Mouse (Mus musculus) CH12.LX (cell line): Measurements from ENCODE around the gene Txn2. TPM values are rescaled to one million over a fixed set of nuclear protein-coding genes. Genes with fewer than 3 reads are reported as not detected.

ENCODE experiments used
- DNase-seq: peaks from one replicate; pipeline ENCODE4 v3.0.0-alpha.2; 2013; ENCODE audit errors: extremely low read depth
- H3K27ac ChIP-seq: 2 replicates; pipeline ENCODE4 v1.5.1; 2012; ENCODE audit warnings: low read depth, mild to moderate bottlenecking, control low read depth, moderate library complexity; ENCODE audit not compliant: insufficient read depth
- H3K27me3 ChIP-seq: replicated peaks from 2 replicates; pipeline ENCODE3; 2012; ENCODE audit warnings: inconsistent platforms
- H3K36me3 ChIP-seq, 2 experiments: replicated peaks in 1 of 2; 2 replicates each; pipeline versions ENCODE3 to v1.6.1; 2012; ENCODE audit warnings: inconsistent platforms in 1 of 2, low read length in 1 of 2, mild to moderate bottlenecking in 1 of 2, mixed read lengths in 1 of 2, moderate library complexity in 1 of 2; ENCODE audit not compliant: control insufficient read depth in 1 of 2, insufficient read depth in 1 of 2
- H3K4me1 ChIP-seq, 2 experiments: 2 replicates each; pipeline ENCODE4 v1.6.1; 2012; ENCODE audit warnings: inconsistent platforms in 1 of 2, moderate library complexity in 1 of 2; ENCODE audit not compliant: insufficient read depth in 2 of 2, control insufficient read depth in 1 of 2
- H3K4me2 ChIP-seq: 2 replicates; pipeline ENCODE4 v1.6.1; 2012; ENCODE audit warnings: low read depth, mild to moderate bottlenecking, control low read depth; ENCODE audit not compliant: poor library complexity, insufficient read depth, severe bottlenecking
- H3K4me3 ChIP-seq, 3 experiments: fragments of 150-350 bp in 1 of 3; sonication (generic) in 1 of 3; replicated peaks in 1 of 3; 2 replicates each; pipeline versions ENCODE3 to v1.5.1; 2011 to 2012; ENCODE audit warnings: low read depth in 2 of 3, low read length in 2 of 3, mild to moderate bottlenecking in 2 of 3, moderate library complexity in 2 of 3, control low read depth in 1 of 3, improper control_type of control experiment in 1 of 3, inconsistent platforms in 1 of 3, mixed read lengths in 1 of 3; ENCODE audit not compliant: poor library complexity in 1 of 3
- H3K79me2 ChIP-seq: replicated peaks from 2 replicates; pipeline ENCODE4 v1.6.1; 2012; ENCODE audit warnings: mild to moderate bottlenecking, moderate library complexity; ENCODE audit not compliant: control insufficient read depth, poor library complexity, insufficient read depth, severe bottlenecking; ENCODE audit errors: extremely low read depth
- H3K9ac ChIP-seq: 2 replicates; pipeline ENCODE4 v1.6.1; 2012; ENCODE audit warnings: low read depth, mild to moderate bottlenecking, control low read depth, moderate library complexity; ENCODE audit not compliant: insufficient read depth
- H3K9me3 ChIP-seq: replicated peaks from 2 replicates; pipeline ENCODE3; 2012; ENCODE audit warnings: low read length, inconsistent platforms, mixed read lengths
- CHD1 ChIP-seq: IDR thresholded peaks from 2 replicates; pipeline ENCODE4 v1.6.1; 2012; ENCODE audit warnings: low read depth, low read length, improper control_type of control experiment, inconsistent platforms
- ELF1 ChIP-seq: IDR thresholded peaks from 2 replicates; pipeline ENCODE4 v1.6.1; 2014; ENCODE audit warnings: low read depth, mild to moderate bottlenecking, inconsistent platforms, low read length, improper control_type of control experiment
- ETS1 ChIP-seq: conservative IDR thresholded peaks from 2 replicates; pipeline ENCODE4 v1.6.1; 2012; ENCODE audit warnings: low read depth, mild to moderate bottlenecking, inconsistent platforms, low read length, improper control_type of control experiment, moderate library complexity
- GABPA ChIP-seq: IDR thresholded peaks from 2 replicates; pipeline ENCODE4 v1.6.1; 2012; ENCODE audit warnings: low read depth, low read length, improper control_type of control experiment, inconsistent platforms; ENCODE audit not compliant: insufficient replicate concordance
- HCFC1 ChIP-seq: IDR thresholded peaks from 2 replicates; pipeline ENCODE4 v1.6.1; 2012; ENCODE audit warnings: low read depth, mild to moderate bottlenecking, inconsistent platforms, low read length, improper control_type of control experiment
- JUN ChIP-seq: IDR thresholded peaks from 2 replicates; pipeline ENCODE4 v1.6.1; 2011; ENCODE audit warnings: low read depth, mild to moderate bottlenecking, low read length, improper control_type of control experiment, moderate library complexity; ENCODE audit not compliant: insufficient read depth
- MXI1 ChIP-seq: IDR thresholded peaks from 2 replicates; pipeline ENCODE4 v1.6.1; 2011; ENCODE audit warnings: mild to moderate bottlenecking, low read depth, low read length, improper control_type of control experiment
- NRF1 ChIP-seq: IDR thresholded peaks from 2 replicates; pipeline ENCODE4 v1.6.1; 2014; ENCODE audit warnings: low read depth, mild to moderate bottlenecking, inconsistent platforms, low read length, improper control_type of control experiment, moderate library complexity
- PAX5 ChIP-seq: IDR thresholded peaks from 2 replicates; pipeline ENCODE4 v1.6.1; 2012; ENCODE audit warnings: low read length, inconsistent platforms, mixed read lengths
- POLR2AphosphoS2 ChIP-seq: IDR thresholded peaks from 2 replicates; pipeline ENCODE4 v1.6.1; 2011; ENCODE audit warnings: low read depth, low read length, improper control_type of control experiment
- RCOR1 ChIP-seq: conservative IDR thresholded peaks from 2 replicates; pipeline ENCODE4 v1.6.1; 2012; ENCODE audit warnings: low read depth, mild to moderate bottlenecking, inconsistent platforms, low read length, improper control_type of control experiment
- SIN3A ChIP-seq: IDR thresholded peaks from 2 replicates; pipeline ENCODE4 v1.6.1; 2012; ENCODE audit warnings: low read length, improper control_type of control experiment, inconsistent platforms
- SMC3 ChIP-seq: IDR thresholded peaks from 2 replicates; pipeline ENCODE4 v1.6.1; 2011; ENCODE audit warnings: low read depth, low read length, improper control_type of control experiment
- ZNF384 ChIP-seq: IDR thresholded peaks from 2 replicates; pipeline ENCODE4 v1.6.1; 2012; ENCODE audit warnings: low read depth, low read length, improper control_type of control experiment, inconsistent platforms
- dilution Hi-C: fragments of 300-500 bp; cut with MboI; formaldehyde crosslinking; loops from 2 replicates; pipeline ENCODE4 v1.14.3; 2020; ENCODE audit warnings: low sequenced_read_pairs; ENCODE audit not compliant: extremely low pct_unique_long_range_greater_than_20kb, extremely low pct_ligation_motif_present
- in situ Hi-C: fragments of 300-500 bp; cut with MboI; formaldehyde crosslinking; loops from 3 replicates; pipeline ENCODE4 v1.14.3; 2019; ENCODE audit warnings: low sequenced_read_pairs, low pct_ligation_motif_present, low pct_unique_long_range_greater_than_20kb, mixed read lengths
- polyA plus RNA-seq: library from polyadenylated mRNA; unstranded; fragments of >175 nt; gene quantifications from 2 replicates; pipeline ENCODE4 v1.2.1, GENCODE M21; 2012; ENCODE audit warnings: low read depth; ENCODE audit not compliant: insufficient read length
- total RNA-seq, 2 experiments: library from RNA; depleted of rRNA; stranded (reverse); fragments of 300-350 nt in 1 of 2; fragments of >200 nt in 1 of 2; gene quantifications; 2 replicates each; pipeline ENCODE4 v1.2.3; 2012 to 2014

Txn2 gene
- total and polyA plus RNA-seq, 3 experiments: 22.4 to 209 (median 105) TPM

DNA sequence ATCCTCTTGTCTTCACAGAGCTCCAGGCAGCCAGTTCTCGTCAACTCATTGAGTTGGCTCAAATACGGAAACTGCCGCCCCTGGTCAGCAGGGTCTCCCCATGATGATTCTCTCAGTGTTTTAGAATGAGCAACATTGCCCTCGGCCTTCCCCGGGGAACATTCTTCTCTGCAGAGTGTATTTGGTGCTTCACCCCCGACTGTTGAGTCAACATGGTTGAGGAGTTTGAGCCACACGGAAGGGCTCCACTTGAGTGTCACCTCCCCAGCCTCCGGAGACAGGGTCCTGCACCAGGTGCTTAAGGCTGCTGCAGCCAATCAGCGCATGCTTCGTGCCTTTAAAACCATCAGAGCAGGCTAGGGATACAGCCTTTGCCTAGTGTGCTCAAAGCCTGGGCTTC is 35.5 kb downstream of the Txn2 start:
- peaks cover 4 to 21% of the 10 kb centered on the region in 2 experiments; a peak in 3 of 4 replicates for H3K4me1 ChIP-seq
- dilution Hi-C loops (no loop called here), in situ Hi-C loops (no loop called here)
- TF ChIP-seq CHD1 (no peak), SMC3 (no peak)
- no peak overlapping the region for H3K9ac ChIP-seq
- H3K9me3 ChIP-seq: no peaks in the 10 kb centered on the region
- no peak overlapping the region for H3K4me2 ChIP-seq
- no peak overlapping the region for H3K4me3 ChIP-seq
- H3K36me3 ChIP-seq: no peaks in the 10 kb centered on the region
- no peaks in the 10 kb centered on the region for H3K79me2 ChIP-seq
- H3K27me3 ChIP-seq: no peaks in the 10 kb centered on the region
- no peak for DNase-seq
- H3K27ac ChIP-seq: no peak overlapping the region

DNA sequence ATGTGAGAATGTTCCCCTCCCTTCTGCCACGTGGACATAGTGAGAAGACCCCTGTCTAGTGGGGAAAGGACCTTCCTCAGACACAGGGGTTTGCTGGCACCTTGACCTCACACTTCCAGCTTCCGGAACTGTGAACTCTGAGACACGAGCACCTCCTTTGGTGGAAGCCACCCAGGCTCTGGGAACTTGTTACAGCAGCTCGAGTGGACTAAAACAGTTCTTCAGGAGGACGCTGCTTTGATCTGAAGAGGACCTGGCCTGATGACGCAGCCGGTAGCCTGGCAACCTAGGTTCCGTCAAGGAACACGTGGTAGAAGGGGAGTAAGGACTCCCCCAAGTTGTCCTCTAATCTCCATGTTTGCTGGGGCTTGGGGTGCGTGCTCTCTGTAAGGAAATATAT is 36.4 kb downstream of the Txn2 start:
- Histone ChIP-seq H3K4me3 (no peak overlapping the region), H3K27ac (no peak overlapping the region), H3K4me2 (no peak overlapping the region), H3K4me1 (peaks cover 4 to 22% of the 10 kb centered on the region in 2 experiments; a peak in 3 of 4 replicates), H3K9ac (no peak overlapping the region), H3K27me3 (no peaks in the 10 kb centered on the region), H3K36me3 (no peaks in the 10 kb centered on the region), H3K9me3 (no peaks in the 10 kb centered on the region), H3K79me2 (no peaks in the 10 kb centered on the region)
- TF ChIP-seq SIN3A (no peak), GABPA (no peak), ZNF384 (no peak)
- dilution Hi-C loops: no loop called here
- DNase-seq: no peak
- in situ Hi-C loops: no loop called here

DNA sequence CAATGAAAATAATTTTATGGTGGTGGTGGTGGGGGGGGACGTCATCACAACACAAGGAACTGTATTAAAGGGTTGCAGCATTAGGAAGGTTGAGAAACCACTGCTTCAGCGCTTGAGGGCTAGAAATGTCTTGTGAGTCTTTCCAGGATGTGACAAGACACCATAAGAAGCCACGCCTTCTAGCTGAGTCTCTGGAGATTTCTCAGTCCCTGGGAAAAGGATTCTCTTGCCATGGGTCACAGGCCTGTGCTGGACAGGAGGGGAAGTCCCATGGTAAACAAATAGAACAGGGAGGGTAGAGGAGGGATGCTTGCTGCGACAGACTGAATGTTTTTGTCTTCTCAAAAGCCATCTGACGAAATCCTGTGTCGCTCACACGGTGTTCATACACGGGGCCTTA is 37.0 kb downstream of the Txn2 start:
- peak; percentile 49 for DNase-seq
- Histone ChIP-seq H3K27ac (no peak overlapping the region), H3K4me2 (no peak overlapping the region), H3K4me1 (peaks cover 9 to 28% of the 10 kb centered on the region in 2 experiments; a peak in 3 of 4 replicates), H3K36me3 (no peaks in the 10 kb centered on the region), H3K4me3 (no peak overlapping the region), H3K9ac (no peak overlapping the region), H3K79me2 (no peaks in the 10 kb centered on the region), H3K27me3 (no peaks in the 10 kb centered on the region), H3K9me3 (no peaks in the 10 kb centered on the region)
- dilution Hi-C loops (no loop called here), in situ Hi-C loops (no loop called here)
- TF ChIP-seq POLR2AphosphoS2 (no peak), ETS1 (no peak; the same call in 1 of the 2 replicates), HCFC1 (no peak), MXI1 (no peak), ELF1 (no peak), RCOR1 (no peak), PAX5 (no peak), SMC3 (no peak), JUN (no peak), NRF1 (no peak)
